Mouse (Mus musculus) stomach, embryonic 16.5 days (tissue): ENCODE data around the gene Atp1a1. TPM values are rescaled to one million over a fixed set of nuclear protein-coding genes. Genes with fewer than 3 reads are reported as not detected.

Source experiments
- ATAC-seq: fragments of 200-750 bp; cut with Nextera tagmentation; 2 replicates; pipeline ENCODE4 v1.8.0; 2017; ENCODE audit warnings: moderate number of reproducible peaks, moderate TSS enrichment; ENCODE audit not compliant: insufficient read depth, low FRiP score
- H3K27ac ChIP-seq: fragments of 300-500 bp; sonication (generic); 2 replicates; pipeline ENCODE4 v1.5.1; 2014; ENCODE audit warnings: low read length
- H3K27me3 ChIP-seq: fragments of 300-500 bp; sonication (generic); 2 replicates; pipeline ENCODE4 v1.6.1; 2014; ENCODE audit warnings: low read length, control low read depth, mixed read lengths; ENCODE audit not compliant: control insufficient read depth, insufficient read depth
- H3K36me3 ChIP-seq: fragments of 300-500 bp; sonication (generic); 2 replicates; pipeline ENCODE4 v1.6.1; 2014; ENCODE audit warnings: low read length; ENCODE audit not compliant: control insufficient read depth, insufficient read depth
- H3K4me1 ChIP-seq: fragments of 300-500 bp; sonication (generic); 2 replicates; pipeline ENCODE4 v1.6.1; 2014; ENCODE audit warnings: low read length, control low read depth, mixed read lengths; ENCODE audit not compliant: control insufficient read depth, insufficient read depth
- H3K4me2 ChIP-seq: fragments of 300-500 bp; sonication (generic); 2 replicates; pipeline ENCODE4 v1.6.1; 2014; ENCODE audit warnings: low read depth, low read length, mixed read lengths
- H3K4me3 ChIP-seq: fragments of 300-500 bp; sonication (generic); replicated peaks from 2 replicates; pipeline ENCODE4 v1.5.1; 2014; ENCODE audit warnings: mild to moderate bottlenecking, low read length
- H3K9ac ChIP-seq: fragments of 300-500 bp; sonication (generic); 2 replicates; pipeline ENCODE4 v1.6.1; 2014; ENCODE audit warnings: low read length
- H3K9me3 ChIP-seq: fragments of 300-500 bp; sonication (generic); replicated peaks from 2 replicates; pipeline ENCODE4 v1.6.1; 2016; ENCODE audit warnings: low read length, control low read depth; ENCODE audit not compliant: control insufficient read depth
- WGBS: fragments of 180-500 bp; shearing (Covaris S2); extraction: QIAGEN DNeasy Blood & Tissue Kit; methylation state at CpG from one replicate; pipeline ENCODE4 v1.1.7; 2014; 5-methylcytosine and 5-hydroxymethylcytosine counted together
- polyA plus RNA-seq: library from polyadenylated mRNA; unstranded; fragments of >200 nt; fragmentation: Nextera tagmentation; extraction: Ambion mirVana; gene quantifications from 2 replicates; pipeline ENCODE4 v1.2.1, GENCODE M21; 2015

The Atp1a1 gene
- polyA plus RNA-seq, 1 experiment from 2014 or later = 158 TPM

- H3K27me3 ChIP-seq = no peaks in the 10 kb centered on the region
- WGBS = 90% methylated on average over 4 of the region's 4 CpGs
- H3K4me2 ChIP-seq = no peak overlapping the region
- no peak overlapping the region for H3K27ac ChIP-seq
- no peak for ATAC-seq
- H3K36me3 ChIP-seq = no peaks in the 10 kb centered on the region
- H3K4me1 ChIP-seq = no peaks in the 10 kb centered on the region; the same call in 1 of the 2 replicates
- no peak overlapping the region for H3K4me3 ChIP-seq
- H3K9me3 ChIP-seq = 0 out of 2 replicates have a peak, but pooled peaks cover 5% of the 10 kb centered on the region
- H3K9ac ChIP-seq = no peak overlapping the region
These were observed 14.0 kb upstream of the Atp1a1 start for GRCm38 (mm10) chr3:101618505-101618904.

GRCm38 (mm10) chr3:101617451-101617850, 13.0 kb upstream of the Atp1a1 start:
- Histone ChIP-seq H3K27ac (no peak overlapping the region), H3K4me1 (no peaks in the 10 kb centered on the region; the same call in none of the 2 replicates), H3K4me3 (no peak overlapping the region), H3K27me3 (no peaks in the 10 kb centered on the region), H3K9ac (no peak overlapping the region), H3K9me3 (0 out of 2 replicates have a peak, but pooled peaks cover 3% of the 10 kb centered on the region), H3K36me3 (no peaks in the 10 kb centered on the region), H3K4me2 (no peak overlapping the region)
- 80% methylated on average over 8 of the region's 8 CpGs for WGBS
- no peak for ATAC-seq

GRCm38 (mm10) chr3:101617007-101617406, 12.5 kb upstream of the Atp1a1 start:
- no peak overlapping the region for H3K27ac ChIP-seq
- H3K4me2 ChIP-seq = no peak overlapping the region
- no peak for ATAC-seq
- H3K36me3 ChIP-seq = no peaks in the 10 kb centered on the region
- no peak overlapping the region for H3K4me3 ChIP-seq
- H3K27me3 ChIP-seq = no peaks in the 10 kb centered on the region
- H3K4me1 ChIP-seq = peaks cover 4% of the 10 kb centered on the region
- H3K9me3 ChIP-seq = 0 out of 2 replicates have a peak, but pooled peaks cover 3% of the 10 kb centered on the region
- no peak overlapping the region for H3K9ac ChIP-seq

- WGBS = 79% methylated on average over 6 of the region's 6 CpGs
- peaks cover 10% of the 10 kb centered on the region for H3K4me1 ChIP-seq
- no peak overlapping the region for H3K9ac ChIP-seq
These were observed 11.4 kb upstream of the Atp1a1 start for GRCm38 (mm10) chr3:101615856-101616255.

GRCm38 (mm10) chr3:101611813-101612491, 7.5 kb upstream of the Atp1a1 start:
- Histone ChIP-seq H3K4me3 (no peak overlapping the region), H3K27me3 (no peaks in the 10 kb centered on the region), H3K36me3 (no peaks in the 10 kb centered on the region), H3K9ac (no peak overlapping the region), H3K27ac (peak overlapping the region; percentile 55), H3K4me2 (no peak overlapping the region), H3K9me3 (no peaks in the 10 kb centered on the region), H3K4me1 (peaks cover 10% of the 10 kb centered on the region)
- peak; percentile 68 for ATAC-seq
- 28% methylated on average over 10 of the region's 10 CpGs for WGBS

More at GRCm38 (mm10) chr3:101615856-101616255, 11.4 kb upstream of the Atp1a1 start:
- no peak for ATAC-seq
- Histone ChIP-seq H3K4me3 (no peak overlapping the region), H3K9me3 (0 out of 2 replicates have a peak, but pooled peaks cover 3% of the 10 kb centered on the region), H3K27me3 (no peaks in the 10 kb centered on the region), H3K27ac (no peak overlapping the region), H3K4me2 (no peak overlapping the region), H3K36me3 (no peaks in the 10 kb centered on the region)

GRCm38 (mm10) chr3:101611012-101611812, 6.7 kb upstream of the Atp1a1 start:
- no peak overlapping the region for H3K9ac ChIP-seq

GRCm38 (mm10) chr3:101609302-101609701, 4.8 kb upstream of the Atp1a1 start:
- 87% methylated on average over 5 of the region's 5 CpGs for WGBS
- no peak overlapping the region for H3K4me2 ChIP-seq

More at GRCm38 (mm10) chr3:101611012-101611812, 6.7 kb upstream of the Atp1a1 start:
- Histone ChIP-seq H3K4me1 (peaks cover 10% of the 10 kb centered on the region), H3K4me2 (no peak overlapping the region), H3K9me3 (no peaks in the 10 kb centered on the region), H3K4me3 (no peak overlapping the region), H3K27ac (no peak overlapping the region), H3K27me3 (no peaks in the 10 kb centered on the region), H3K36me3 (no peaks in the 10 kb centered on the region)
- peak; percentile 42; the same call in 1 of the 2 replicates for ATAC-seq
- WGBS = 61% methylated on average over 8 of the region's 8 CpGs

GRCm38 (mm10) chr3:101606861-101607455, 2.5 kb upstream of the Atp1a1 start:
- Histone ChIP-seq H3K9ac (no peak overlapping the region), H3K27ac (no peak overlapping the region), H3K27me3 (no peaks in the 10 kb centered on the region), H3K4me1 (peaks cover 23% of the 10 kb centered on the region), H3K4me3 (no peak overlapping the region), H3K36me3 (no peaks in the 10 kb centered on the region), H3K9me3 (no peaks in the 10 kb centered on the region), H3K4me2 (no peak overlapping the region)
- no peak for ATAC-seq
- 62% methylated on average over 7 of the region's 7 CpGs for whole genome bisulfite sequencing

More at GRCm38 (mm10) chr3:101609302-101609701, 4.8 kb upstream of the Atp1a1 start:
- Histone ChIP-seq H3K27me3 (no peaks in the 10 kb centered on the region), H3K9me3 (no peaks in the 10 kb centered on the region), H3K4me1 (peaks cover 12% of the 10 kb centered on the region), H3K36me3 (no peaks in the 10 kb centered on the region), H3K27ac (no peak overlapping the region), H3K9ac (no peak overlapping the region), H3K4me3 (no peak overlapping the region)
- ATAC-seq = no peak

- Histone ChIP-seq H3K36me3 (no peaks in the 10 kb centered on the region), H3K27me3 (no peaks in the 10 kb centered on the region), H3K4me3 (no peak overlapping the region), H3K9me3 (no peaks in the 10 kb centered on the region), H3K9ac (no peak overlapping the region), H3K27ac (no peak overlapping the region), H3K4me1 (peaks cover 30% of the 10 kb centered on the region), H3K4me2 (no peak overlapping the region)
- ATAC-seq = no peak
- WGBS = 41% methylated on average over 2 of the region's 2 CpGs
These were observed 1.2 kb upstream of the Atp1a1 start for GRCm38 (mm10) chr3:101605721-101606120.
